Mouse (Mus musculus) lung, embryonic 15.5 days (tissue): Measurements from ENCODE around the gene Gm21663. TPM values are rescaled to one million over a fixed set of nuclear protein-coding genes. Genes with fewer than 3 reads are reported as not detected.

ENCODE experiments used
- polyA plus RNA-seq: library from polyadenylated mRNA; unstranded; fragments of >200 nt; fragmentation: Nextera tagmentation; extraction: Ambion mirVana; gene quantifications from 2 replicates; pipeline ENCODE4 v1.2.1, GENCODE M21; 2015

Gm21663 gene
- polyA plus RNA-seq, 1 experiment from 2014 or later = not detected

Other genes with a start within 250 kb of the Gm21663 start
- gene Xrcc2, start 236.6 kb downstream of the Gm21663 start, polyA plus RNA-seq = 9.6 and 10.4 TPM in 2 replicates
- gene Actr3b, start 182.4 kb downstream of the Gm21663 start, polyA plus RNA-seq = 2.8 and 3.2 TPM in 2 replicates
- not detected in 2 replicates for gene Gm21671, start 12.0 kb upstream of the Gm21663 start, polyA plus RNA-seq
- not detected in 2 replicates for gene Gm21680, start 30.3 kb upstream of the Gm21663 start, polyA plus RNA-seq
- gene Gm21698, start 46.3 kb upstream of the Gm21663 start, polyA plus RNA-seq = 0.09 TPM in 1 of 2 replicates, not detected in the other
- gene Gm1979, start 62.4 kb upstream of the Gm21663 start, polyA plus RNA-seq = 0.09 TPM in 1 of 2 replicates, not detected in the other
- gene Gm5862, start 80.5 kb upstream of the Gm21663 start, polyA plus RNA-seq = not detected in 2 replicates
- not detected in 2 replicates for gene Speer4a, start 97.2 kb upstream of the Gm21663 start, polyA plus RNA-seq
- 0.05 TPM in 1 of 2 replicates, not detected in the other for gene Gm7347, start 116.2 kb upstream of the Gm21663 start, polyA plus RNA-seq
- not detected in 2 replicates for gene Gm10471, start 146.9 kb upstream of the Gm21663 start, polyA plus RNA-seq
- gene 5031410I06Rik, start 163.0 kb upstream of the Gm21663 start, polyA plus RNA-seq = 0.05 TPM in 1 of 2 replicates, not detected in the other
- gene Gm10220, start 179.0 kb upstream of the Gm21663 start, polyA plus RNA-seq = not detected in 2 replicates